Mouse (Mus musculus) cerebellum, adult 11-12 months (tissue): ENCODE results near the gene B4gat1.
"Not testable (repeated sequence)": the region's sequence is repeated elsewhere in the genome, so short reads cannot be mapped to it uniquely, and the experiment has no call there.

Experiments
- DNase-seq: peaks from one replicate; pipeline ENCODE4 v3.0.0; 2022

The B4gat1 gene

GRCm38 (mm10) chr19:5038709-5039156 lies at the start of gene B4gat1, which contains the start of gene AC124502.3:
Gene B4gat1 (plus strand): TSS chr19:5038826.
Gene AC124502.3 (plus strand): TSS chr19:5038891.
- DNase-seq, result peak; percentile 94

- no peak for DNase-seq
These were observed 49.6 kb upstream of the B4gat1 start for GRCm38 (mm10) chr19:4989013-4989412.

- peak; percentile 81 for DNase-seq
These were observed 49.0 kb upstream of the B4gat1 start for GRCm38 (mm10) chr19:4989434-4990255.

- DNase-seq, result no peak
These were observed 48.4 kb upstream of the B4gat1 start, which contains the start of gene Npas4 for GRCm38 (mm10) chr19:4990256-4990625. Gene Npas4 (minus strand): TSS chr19:4990316.

GRCm38 (mm10) chr19:4990716-4991115 lies 47.9 kb upstream of the B4gat1 start:
- DNase-seq, result peak; percentile 60

- DNase-seq, result no peak
These were observed 46.3 kb upstream of the B4gat1 start for GRCm38 (mm10) chr19:4992371-4992770.

GRCm38 (mm10) chr19:4992904-4993303 lies 45.7 kb upstream of the B4gat1 start:
- peak; percentile 90 for DNase-seq

- DNase-seq, result no peak
These were observed 44.6 kb upstream of the B4gat1 start for GRCm38 (mm10) chr19:4994043-4994442.

GRCm38 (mm10) chr19:4999445-5000140 lies 39.0 kb upstream of the B4gat1 start:
- DNase-seq, result peak; percentile 18

GRCm38 (mm10) chr19:5001666-5002406 lies 36.8 kb upstream of the B4gat1 start:
- peak; percentile 88 for DNase-seq

GRCm38 (mm10) chr19:5003644-5004043 lies 35.0 kb upstream of the B4gat1 start:
- DNase-seq, result not testable (repeated sequence)

- DNase-seq, result no peak
These were observed 33.7 kb upstream of the B4gat1 start for GRCm38 (mm10) chr19:5004925-5005324.

GRCm38 (mm10) chr19:5013138-5013537 lies 25.5 kb upstream of the B4gat1 start:
- no peak for DNase-seq

- peak; percentile 59 for DNase-seq
These were observed 23.6 kb upstream of the B4gat1 start for GRCm38 (mm10) chr19:5014961-5015398.

GRCm38 (mm10) chr19:5016221-5016742 lies 22.3 kb upstream of the B4gat1 start:
- DNase-seq, result no peak

- peak; percentile 66 for DNase-seq
These were observed 21.8 kb upstream of the B4gat1 start for GRCm38 (mm10) chr19:5016782-5017181.

GRCm38 (mm10) chr19:5017611-5018010 lies 21.0 kb upstream of the B4gat1 start:
- no peak for DNase-seq

GRCm38 (mm10) chr19:5018191-5018590 lies 20.4 kb upstream of the B4gat1 start:
- no peak for DNase-seq

GRCm38 (mm10) chr19:5021416-5021815 lies 17.2 kb upstream of the B4gat1 start:
- DNase-seq, result no peak

- DNase-seq, result peak; percentile 92
These were observed 14.8 kb upstream of the B4gat1 start, which contains the start of gene Slc29a2 for GRCm38 (mm10) chr19:5023621-5024479. Gene Slc29a2 (plus strand): TSS chr19:5023860.

GRCm38 (mm10) chr19:5026111-5026510 lies 12.5 kb upstream of the B4gat1 start:
- DNase-seq, result peak; percentile 44

- no peak for DNase-seq
These were observed 5.9 kb upstream of the B4gat1 start for GRCm38 (mm10) chr19:5032686-5033085.
